8 mouse cellular contexts compared by ENCODE assay signal in the genomic region with DNA sequence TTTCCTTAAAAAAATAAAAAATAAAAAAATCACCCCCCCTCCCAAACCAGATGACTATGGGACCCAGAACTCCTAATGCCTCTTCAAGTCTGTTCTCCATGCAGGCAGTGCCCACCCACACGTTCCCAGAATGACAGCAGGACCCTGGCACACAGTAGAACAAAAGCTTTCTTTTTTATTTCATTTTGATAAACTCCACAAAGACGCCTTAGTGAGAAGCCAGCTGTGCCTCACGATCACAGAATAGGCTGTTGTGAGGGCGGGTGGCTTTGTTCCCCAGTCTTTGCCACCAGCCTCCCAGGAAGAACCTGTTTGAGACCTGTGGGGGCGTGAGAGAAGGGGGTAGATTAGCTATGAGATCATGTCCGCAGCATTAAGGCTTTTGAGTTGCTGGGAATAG. TPM values are rescaled to one million over a fixed set of nuclear protein-coding genes. Genes with fewer than 3 reads are reported as not detected.
A peak's percentile ranks its signal among the peaks of the same experiment; 100 is the strongest.
DNase-seq lines count a peak whose midpoint lies in the region; ATAC-seq lines count a peak whose summit lies in the region.

No protein-coding gene starts in this region.

- no peaks in the 10 kb centered on the region for H3K27me3 ChIP-seq in forebrain, embryonic 10.5 days (ENCODE audit: poor library complexity, severe bottlenecking)
- no peaks in the 10 kb centered on the region for H3K27me3 ChIP-seq in forebrain, embryonic 11.5 days (ENCODE audit: control insufficient read depth, insufficient read depth, low read length)
- H3K27me3 ChIP-seq in midbrain, embryonic 10.5 days (ENCODE audit: low read depth, poor library complexity, severe bottlenecking): no peaks in the 10 kb centered on the region
- H3K27me3 ChIP-seq in midbrain, embryonic 11.5 days (ENCODE audit: control insufficient read depth, insufficient read depth, low read length): no peaks in the 10 kb centered on the region

- H3K9ac ChIP-seq in forebrain, embryonic 11.5 days (ENCODE audit: low read length): no peak overlapping the region
- H3K9ac ChIP-seq in midbrain, embryonic 11.5 days (ENCODE audit: low read length): no peak overlapping the region; the same call in 1 of the 2 replicates

- peaks cover 58% of the 10 kb centered on the region for H3K36me3 ChIP-seq in forebrain, embryonic 10.5 days (replicated peaks)
- H3K36me3 ChIP-seq in forebrain, embryonic 11.5 days (ENCODE audit: control insufficient read depth, insufficient read depth, low read length): no peaks in the 10 kb centered on the region; the same call in 1 of the 2 replicates
- peaks cover 55% of the 10 kb centered on the region for H3K36me3 ChIP-seq in midbrain, embryonic 10.5 days
- peaks cover 4% of the 10 kb centered on the region; the same call in 1 of the 2 replicates for H3K36me3 ChIP-seq in midbrain, embryonic 11.5 days (ENCODE audit: control insufficient read depth, insufficient read depth, low read length)

- 75% methylated on average over 6 of the region's 6 CpGs for WGBS in forebrain, embryonic 10.5 days
- WGBS in forebrain, embryonic 11.5 days: 46% methylated on average over 6 of the region's 6 CpGs
- 76% methylated on average over 6 of the region's 6 CpGs for WGBS in midbrain, embryonic 10.5 days
- WGBS in midbrain, embryonic 11.5 days: 73% methylated on average over 6 of the region's 6 CpGs

- peaks cover 46% of the 10 kb centered on the region for H3K4me1 ChIP-seq in forebrain, embryonic 10.5 days
- H3K4me1 ChIP-seq in forebrain, embryonic 11.5 days (replicated peaks; ENCODE audit: control insufficient read depth, insufficient read depth, low read length): peaks cover 3% of the 10 kb centered on the region; the same call in 1 of the 2 replicates
- H3K4me1 ChIP-seq in midbrain, embryonic 10.5 days: peaks cover 35% of the 10 kb centered on the region
- H3K4me1 ChIP-seq in midbrain, embryonic 11.5 days (ENCODE audit: control insufficient read depth, insufficient read depth, low read length): peaks cover 13% of the 10 kb centered on the region

- no peaks in the 10 kb centered on the region for H3K9me3 ChIP-seq in forebrain, embryonic 10.5 days
- H3K9me3 ChIP-seq in forebrain, embryonic 11.5 days (ENCODE audit: control insufficient read depth, low read length): no peaks in the 10 kb centered on the region
- H3K9me3 ChIP-seq in midbrain, embryonic 10.5 days (replicated peaks): no peaks in the 10 kb centered on the region
- H3K9me3 ChIP-seq in midbrain, embryonic 11.5 days (ENCODE audit: control insufficient read depth, low read length): no peaks in the 10 kb centered on the region

- DNase-seq in forebrain, embryonic 10.5 days (ENCODE audit: extremely low spot score, low spot score): no peak
- DNase-seq in forebrain, embryonic 11.5 days (ENCODE audit: low spot score): no peak
- DNase-seq in midbrain, embryonic 10.5 days (ENCODE audit: low spot score): no peak
- no peak for DNase-seq in midbrain, embryonic 11.5 days (ENCODE audit: low spot score, missing footprints)
- peak; percentile 44 to 64 for DNase-seq in left cerebral cortex, adult 9 months (ENCODE audit: low spot score in 2 of 2)
- peak; percentile 64 for DNase-seq in thymus, postnatal 14 days
- DNase-seq in adrenal gland, adult (ENCODE audit: inconsistent age in 2 of 2, low spot score in 1 of 2): no peak

- no peak for ATAC-seq in forebrain, embryonic 11.5 days (replicated peaks; ENCODE audit: low FRiP score)
- ATAC-seq in midbrain, embryonic 11.5 days (ENCODE audit: low FRiP score): no peak
- ATAC-seq in inflammation-experienced regulatory T-cells, adult 6 months: no peak

- peak overlapping the region; percentile 72; the same call in 1 of the 2 replicates for H3K4me3 ChIP-seq in forebrain, embryonic 10.5 days
- H3K4me3 ChIP-seq in forebrain, embryonic 11.5 days (ENCODE audit: low read depth, low read length): no peak overlapping the region
- peak overlapping the region; percentile 98 for H3K4me3 ChIP-seq in midbrain, embryonic 10.5 days
- H3K4me3 ChIP-seq in midbrain, embryonic 11.5 days (ENCODE audit: low read depth, low read length): no peak overlapping the region

- H3K27ac ChIP-seq in forebrain, embryonic 10.5 days: 0 out of 2 replicates have a peak overlapping the region, but pooled peaks have one; percentile 3
- H3K27ac ChIP-seq in forebrain, embryonic 11.5 days (ENCODE audit: low read depth, low read length): no peak overlapping the region
- H3K27ac ChIP-seq in midbrain, embryonic 10.5 days (replicated peaks): no peak overlapping the region
- no peak overlapping the region for H3K27ac ChIP-seq in midbrain, embryonic 11.5 days (ENCODE audit: low read depth, low read length)

- no peak overlapping the region for H3K4me2 ChIP-seq in forebrain, embryonic 11.5 days (ENCODE audit: low read depth, low read length, severe bottlenecking)
- no peak overlapping the region for H3K4me2 ChIP-seq in midbrain, embryonic 11.5 days

RNA-seq across cellular contexts. Expression of a gene that starts 2.4 kb away (rescaled TPM):
- polyA plus RNA-seq in forebrain, embryonic 10.5 days (2016; fragmentation: Nextera tagmentation; extraction: Ambion mirVana): 582 and 592 TPM in 2 replicates
- 562 and 601 TPM in 2 replicates for polyA plus RNA-seq in forebrain, embryonic 11.5 days (2014; fragmentation: Nextera tagmentation; extraction: Ambion mirVana)
- polyA plus RNA-seq in midbrain, embryonic 10.5 days (2016; fragmentation: Nextera tagmentation; extraction: Ambion mirVana): 581 and 591 TPM in 2 replicates
- polyA plus RNA-seq in midbrain, embryonic 11.5 days (2014; fragmentation: Nextera tagmentation; extraction: Ambion mirVana): 566 and 602 TPM in 2 replicates
- 100 to 1,000 TPM; 214 to 399 (median 264) TPM for polyA plus RNA-seq in inflammation-experienced regulatory T-cells, adult 6 months (2017; shearing (Covaris generic))

RNA-seq across cellular contexts. Expression of a gene that starts 27.7 kb away (rescaled TPM):
- 0.43 and 0.79 TPM in 2 replicates for polyA plus RNA-seq in forebrain, embryonic 10.5 days (2016; fragmentation: Nextera tagmentation; extraction: Ambion mirVana)
- 0.44 and 0.83 TPM in 2 replicates for polyA plus RNA-seq in forebrain, embryonic 11.5 days (2014; fragmentation: Nextera tagmentation; extraction: Ambion mirVana)
- polyA plus RNA-seq in midbrain, embryonic 10.5 days (2016; fragmentation: Nextera tagmentation; extraction: Ambion mirVana): 0.84 and 0.93 TPM in 2 replicates
- 0.41 and 0.56 TPM in 2 replicates for polyA plus RNA-seq in midbrain, embryonic 11.5 days (2014; fragmentation: Nextera tagmentation; extraction: Ambion mirVana)
- polyA plus RNA-seq in inflammation-experienced regulatory T-cells, adult 6 months (2017; shearing (Covaris generic)): 100 to 1,000 TPM in 1 of 3 experiments, 10 to 100 TPM in 2; 81.9 to 119 (median 91.2) TPM

RNA-seq across cellular contexts. Expression of a gene that starts 50.7 kb away (rescaled TPM):
- polyA plus RNA-seq in forebrain, embryonic 10.5 days (2016; fragmentation: Nextera tagmentation; extraction: Ambion mirVana): 301 and 309 TPM in 2 replicates
- 282 and 286 TPM in 2 replicates for polyA plus RNA-seq in forebrain, embryonic 11.5 days (2014; fragmentation: Nextera tagmentation; extraction: Ambion mirVana)
- 298 and 305 TPM in 2 replicates for polyA plus RNA-seq in midbrain, embryonic 10.5 days (2016; fragmentation: Nextera tagmentation; extraction: Ambion mirVana)
- polyA plus RNA-seq in midbrain, embryonic 11.5 days (2014; fragmentation: Nextera tagmentation; extraction: Ambion mirVana): 295 and 299 TPM in 2 replicates
- polyA plus RNA-seq in inflammation-experienced regulatory T-cells, adult 6 months (2017; shearing (Covaris generic)): 100 to 1,000 TPM; 119 to 162 (median 150) TPM

Comparison
In these comparisons a context has a peak if more than half of its experiments do, and no peak if none do; other contexts are left out.
1. H3K4me3 ChIP-seq: peak in forebrain, embryonic 10.5 days (single experiment) and midbrain, embryonic 10.5 days (single experiment); none in forebrain, embryonic 11.5 days (single experiment) and midbrain, embryonic 11.5 days (single experiment).
2. DNase-seq: peak in left cerebral cortex, adult 9 months (2 of 2) and thymus, postnatal 14 days (single experiment); none in forebrain, embryonic 10.5 days (single experiment), forebrain, embryonic 11.5 days (single experiment), midbrain, embryonic 10.5 days (single experiment), midbrain, embryonic 11.5 days (single experiment) and adrenal gland, adult (0 of 2).
3. RNA of a gene that starts 27.7 kb away (polyA plus RNA-seq): 81.9 to 119 TPM in inflammation-experienced regulatory T-cells, adult 6 months; 0.84 to 0.93 TPM in midbrain, embryonic 10.5 days, 0.43 to 0.79 TPM in forebrain, embryonic 10.5 days, 0.41 to 0.56 TPM in midbrain, embryonic 11.5 days and 0.44 to 0.83 TPM in forebrain, embryonic 11.5 days; every median in the first group is over 10 times any median in the second.